Mouse (Mus musculus): Measurements from ENCODE around the gene 1110057P08Rik.
"Not testable (repeated sequence)": the region's sequence is repeated elsewhere in the genome, so short reads cannot be mapped to it uniquely, and the experiment has no call there.

DNA sequence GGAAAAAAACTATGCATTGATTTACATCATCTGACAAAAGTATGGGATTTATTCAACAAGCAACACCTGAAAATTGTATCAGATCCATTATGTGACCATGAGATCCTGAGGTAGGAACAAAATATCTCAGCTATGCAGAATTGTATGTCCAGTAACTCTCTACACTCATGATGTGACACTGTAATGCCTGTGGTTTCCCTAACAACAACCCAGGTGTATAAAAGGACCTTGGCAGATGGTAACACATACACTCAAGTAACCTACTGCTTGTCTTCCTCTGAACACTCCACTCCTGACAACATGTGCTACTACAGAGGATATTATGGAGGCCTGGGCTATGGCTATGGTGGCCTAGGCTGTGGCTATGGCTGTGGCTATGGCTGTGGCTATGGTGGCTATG is 5.3 kb upstream of the 1110057P08Rik start, which contains the start of gene Gm7735:
- not testable (repeated sequence) for TF ChIP-seq POLR2A, CTCF (IDR thresholded peaks at IDR 0.05; ENCODE audit: extremely low read depth, insufficient read depth, low read length)

All from cortical plate, adult 2 months (tissue).